Mouse (Mus musculus) kidney, adult 2 months (tissue): ENCODE measurements at regions not wholly inside any gene's neighbourhood (a gene's known extent, or its start where the extent isn't known, plus 50 kb on each side); places are given as distances from the start of the nearest gene placed in this dataset.

Source experiments
- DNase-seq: peaks from one replicate; pipeline ENCODE4 v3.0.0; 2021
- H3K27ac ChIP-seq: fragments of 200-500 bp; 2 replicates; pipeline ENCODE4 v1.5.1; 2012; ENCODE audit warnings: low read depth, low read length, control low read depth, inconsistent platforms; ENCODE audit not compliant: insufficient read depth
- H3K27me3 ChIP-seq: fragments of 200-500 bp; replicated peaks from 2 replicates; pipeline ENCODE4 v1.6.1; 2012; ENCODE audit warnings: mild to moderate bottlenecking, moderate library complexity, low read length, inconsistent platforms; ENCODE audit not compliant: control insufficient read depth, insufficient read depth
- H3K36me3 ChIP-seq: fragments of 200-500 bp; 2 replicates; pipeline ENCODE4 v1.6.1; 2012; ENCODE audit warnings: mild to moderate bottlenecking, moderate library complexity, low read length, inconsistent platforms; ENCODE audit not compliant: control insufficient read depth, insufficient read depth
- H3K4me1 ChIP-seq: fragments of 200-500 bp; 2 replicates; pipeline ENCODE4 v1.6.1; 2011; ENCODE audit warnings: low read length; ENCODE audit not compliant: control insufficient read depth, insufficient read depth
- H3K4me3 ChIP-seq: fragments of 200-500 bp; 2 replicates; pipeline ENCODE4 v1.5.1; 2011; ENCODE audit warnings: mild to moderate bottlenecking, low read depth, low read length, control low read depth; ENCODE audit not compliant: insufficient read depth
- CTCF ChIP-seq: fragments of 200-500 bp; conservative IDR thresholded peaks from 2 replicates; pipeline ENCODE4 v1.5.1; 2011; ENCODE audit warnings: low read depth, mild to moderate bottlenecking, control low read depth, low read length, moderate library complexity, mixed read lengths; ENCODE audit not compliant: insufficient read depth, insufficient read length
- POLR2A ChIP-seq: fragments of 200-500 bp; IDR thresholded peaks from one replicate; pipeline ENCODE4 v1.6.1; 2011; ENCODE audit warnings: low read depth, low read length, control low read depth
- WGBS: fragments of 180-500 bp; shearing (Covaris S2); methylation state at CpG from one replicate; pipeline ENCODE4 v1.1.7; 2018; 5-methylcytosine and 5-hydroxymethylcytosine counted together

- TF ChIP-seq CTCF (no peak), POLR2A (no peak)
- DNase-seq: no peak
- WGBS: 89% methylated on average over 12 of the region's 12 CpGs
Measured at GRCm38 (mm10) chr11:93808431-93808830, 77.1 kb downstream of the Utp18 start.

GRCm38 (mm10) chr11:93807205-93807604, 78.4 kb downstream of the Utp18 start:
- no peak overlapping the region for H3K4me3 ChIP-seq
- WGBS: 93% methylated on average over 2 of the region's 2 CpGs
- no peak for TF ChIP-seq CTCF
- no peak for TF ChIP-seq POLR2A
- DNase-seq: no peak
- H3K27me3 ChIP-seq: no peaks in the 10 kb centered on the region
- H3K4me1 ChIP-seq: no peaks in the 10 kb centered on the region
- H3K27ac ChIP-seq: no peak overlapping the region
- no peaks in the 10 kb centered on the region for H3K36me3 ChIP-seq

More at GRCm38 (mm10) chr11:93808431-93808830, 77.1 kb downstream of the Utp18 start:
- no peaks in the 10 kb centered on the region for H3K27me3 ChIP-seq
- H3K4me1 ChIP-seq: no peaks in the 10 kb centered on the region
- no peak overlapping the region for H3K27ac ChIP-seq
- no peak overlapping the region for H3K4me3 ChIP-seq
- H3K36me3 ChIP-seq: no peaks in the 10 kb centered on the region

GRCm38 (mm10) chr11:93771143-93771940, 114.2 kb downstream of the Utp18 start:
- Histone ChIP-seq H3K27me3 (no peaks in the 10 kb centered on the region), H3K4me3 (no peak overlapping the region), H3K27ac (no peak overlapping the region), H3K4me1 (no peaks in the 10 kb centered on the region), H3K36me3 (no peaks in the 10 kb centered on the region)
- TF ChIP-seq POLR2A (no peak), CTCF (no peak)
- DNase-seq: no peak
- 60% methylated on average over 5 of the region's 5 CpGs for WGBS

GRCm38 (mm10) chr11:93765961-93766360, 119.6 kb downstream of the Utp18 start:
- Histone ChIP-seq H3K4me1 (peaks cover 7% of the 10 kb centered on the region; the same call in 1 of the 2 replicates), H3K27ac (no peak overlapping the region), H3K4me3 (no peak overlapping the region), H3K36me3 (no peaks in the 10 kb centered on the region), H3K27me3 (no peaks in the 10 kb centered on the region)
- no peak for DNase-seq
- no peak for TF ChIP-seq CTCF
- 95% methylated on average over 4 of the region's 4 CpGs for WGBS

GRCm38 (mm10) chr11:93762832-93763530, 122.6 kb downstream of the Utp18 start:
- Histone ChIP-seq H3K27ac (peak overlapping the region; percentile 71), H3K4me1 (peaks cover 7% of the 10 kb centered on the region; the same call in 1 of the 2 replicates), H3K4me3 (0 out of 2 replicates have a peak overlapping the region, but pooled peaks have one; percentile 0), H3K36me3 (no peaks in the 10 kb centered on the region), H3K27me3 (no peaks in the 10 kb centered on the region)
- TF ChIP-seq POLR2A (no peak), CTCF (no peak; the same call in 1 of the 2 replicates)
- peak; percentile 82 for DNase-seq
- 8% methylated on average over 18 of the region's 18 CpGs for WGBS

GRCm38 (mm10) chr11:93757825-93758224, 127.7 kb downstream of the Utp18 start:
- Histone ChIP-seq H3K36me3 (no peaks in the 10 kb centered on the region), H3K27ac (no peak overlapping the region), H3K4me1 (peaks cover 7% of the 10 kb centered on the region; the same call in 1 of the 2 replicates), H3K4me3 (no peak overlapping the region), H3K27me3 (no peaks in the 10 kb centered on the region)
- no peak for DNase-seq
- 59% methylated on average over 7 of the region's 7 CpGs for WGBS
- TF ChIP-seq POLR2A: no peak
- TF ChIP-seq CTCF: no peak

GRCm38 (mm10) chr11:93736618-93737017, 148.9 kb downstream of the Utp18 start:
- Histone ChIP-seq H3K36me3 (no peaks in the 10 kb centered on the region), H3K4me3 (no peak overlapping the region), H3K27ac (no peak overlapping the region), H3K27me3 (no peaks in the 10 kb centered on the region), H3K4me1 (no peaks in the 10 kb centered on the region)
- TF ChIP-seq POLR2A (no peak), CTCF (no peak)
- WGBS: 72% methylated on average over 10 of the region's 10 CpGs
- DNase-seq: no peak
